Mouse (Mus musculus) ES-CJ7 (cell line): ENCODE data around the gene Spdye4b.
"Not testable (repeated sequence)": the region's sequence is repeated elsewhere in the genome, so short reads cannot be mapped to it uniquely, and the experiment has no call there.

Source experiments
- DNase-seq: peaks from one replicate; pipeline ENCODE4 v3.0.0; 2011; ENCODE audit warnings: low read depth, low spot score

The Spdye4b gene

DNA sequence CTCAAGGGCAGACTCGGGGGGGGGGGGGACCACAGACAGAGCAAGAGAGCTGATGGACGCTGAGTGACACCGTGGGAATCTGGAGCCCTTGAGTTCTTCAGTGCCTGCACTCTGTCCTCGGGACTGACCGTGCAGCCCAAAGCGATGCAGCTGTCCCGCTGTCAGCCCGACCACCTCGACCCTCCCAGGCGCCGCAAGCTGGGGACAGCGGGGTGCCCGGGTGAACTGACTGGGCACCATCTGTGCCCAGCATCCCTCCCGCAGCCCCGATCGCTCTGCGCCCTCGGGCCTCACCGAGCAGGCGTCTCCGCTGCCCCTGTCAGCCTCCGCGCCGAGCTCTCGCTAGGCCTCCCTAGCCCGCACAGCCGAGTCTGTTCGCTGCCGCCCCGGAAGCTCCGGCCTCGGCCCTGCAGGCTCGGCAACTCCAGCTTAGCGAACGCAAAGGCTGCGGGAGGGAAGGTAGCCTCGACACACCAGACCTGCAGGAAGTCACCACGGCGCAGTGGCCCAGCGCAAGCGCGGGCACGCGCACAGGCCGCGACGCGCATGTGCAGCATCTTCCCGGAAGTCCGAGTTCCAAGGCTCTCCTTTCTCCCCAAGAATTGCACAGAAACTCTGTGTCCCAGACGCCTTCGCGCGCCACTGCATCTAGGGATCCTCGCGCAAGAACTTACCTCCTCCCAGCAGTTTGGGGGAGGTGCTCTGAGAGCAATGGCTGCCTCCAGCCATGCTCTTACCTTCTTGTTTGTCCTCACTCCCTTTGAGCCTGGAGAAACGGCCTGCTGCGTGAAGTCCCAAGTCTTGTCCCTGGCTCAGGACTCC is at the start of gene Spdye4b, which contains the start of gene Rbak:
Gene Spdye4b (plus strand): TSS at position 763 of the 822 bp plus-strand sequence.
Gene Rbak (minus strand): TSS at position 521 of the 822 bp plus-strand sequence.
- peak; percentile 98 for DNase-seq

DNA sequence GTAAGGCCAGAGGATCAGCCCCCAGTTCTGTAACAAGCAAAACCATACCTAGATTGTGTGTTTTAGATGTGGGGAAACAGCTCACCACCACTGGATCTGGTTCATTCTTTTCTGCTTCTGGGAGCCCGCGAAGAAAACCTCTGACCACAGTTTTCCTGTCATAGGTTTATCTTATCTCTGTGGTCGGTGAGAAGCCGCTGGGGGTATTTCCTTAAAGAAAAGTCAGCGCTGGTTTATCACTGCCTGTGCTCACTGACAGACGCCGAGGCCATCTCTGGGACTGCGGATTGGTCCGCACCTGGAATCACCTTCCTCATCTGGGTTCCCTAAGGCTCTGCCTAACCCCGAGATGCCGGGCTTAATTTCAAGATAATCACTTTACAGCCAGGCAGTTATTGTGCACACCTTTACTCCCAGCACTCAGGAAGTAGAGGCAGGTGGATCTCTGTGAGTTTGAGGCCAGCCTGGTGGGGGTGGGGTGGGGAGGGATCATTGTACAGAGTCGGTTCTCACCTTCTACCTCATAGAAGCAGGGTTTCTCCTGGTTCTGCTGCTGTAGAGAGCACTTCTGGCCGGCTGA is 47.8 kb upstream of the Spdye4b start:
- no peak for DNase-seq

DNA sequence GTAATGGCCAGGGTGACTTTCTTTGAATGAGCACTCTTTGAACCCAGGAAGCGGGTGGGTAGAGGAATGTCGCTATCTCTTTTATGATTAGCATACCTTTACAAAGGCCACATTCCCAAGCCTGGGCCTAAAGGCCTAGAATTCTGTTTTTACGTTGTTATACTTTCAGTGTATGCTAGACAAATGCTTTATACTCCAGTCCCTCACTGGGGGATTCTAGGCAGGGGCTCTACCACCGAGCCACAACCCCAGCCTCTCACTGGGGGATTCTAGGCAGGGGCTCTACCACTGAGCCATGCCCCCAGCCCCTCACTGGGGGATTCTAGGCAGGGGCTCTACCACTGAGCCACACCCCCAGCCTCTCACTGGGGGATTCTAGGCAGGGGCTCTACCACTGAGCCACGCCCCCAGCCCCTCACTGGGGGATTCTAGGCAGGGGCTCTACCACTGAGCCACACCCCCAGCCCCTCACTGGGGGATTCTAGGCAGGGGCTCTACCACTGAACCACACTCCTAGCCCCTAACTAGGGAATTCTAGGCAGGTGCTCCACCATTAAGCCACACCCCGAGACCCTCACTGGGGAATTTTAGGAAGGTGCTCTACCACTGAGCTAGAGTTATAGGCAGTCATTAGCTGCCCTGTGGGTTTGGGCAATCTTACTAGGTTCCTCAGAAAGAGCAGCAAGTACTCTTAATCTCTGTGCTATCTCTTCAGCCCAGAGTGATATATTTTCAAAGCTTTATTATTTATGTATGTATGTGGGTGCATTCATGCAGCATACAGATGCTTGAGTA is 46.4 kb upstream of the Spdye4b start:
- DNase-seq: not testable (repeated sequence)

DNA sequence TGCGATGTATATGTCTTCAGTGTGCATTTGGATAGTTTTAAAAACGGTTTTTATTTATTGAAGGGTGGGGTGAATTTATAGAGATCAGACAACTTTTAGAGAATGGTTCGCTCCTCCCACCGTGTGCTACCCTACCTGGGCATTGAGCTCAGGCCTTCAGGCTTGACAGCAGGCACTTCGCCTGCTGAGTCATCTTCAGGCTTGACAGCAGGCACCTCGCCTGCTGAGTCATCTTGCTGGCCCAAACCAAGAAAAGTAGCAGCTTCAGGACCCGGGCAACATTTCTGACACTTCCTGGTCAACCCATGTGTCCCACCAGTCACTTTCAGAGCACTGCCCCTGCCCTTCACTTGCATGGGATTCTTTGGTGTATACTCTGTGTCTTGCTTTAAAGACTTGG is 45.8 kb upstream of the Spdye4b start:
- DNase-seq: no peak

DNA sequence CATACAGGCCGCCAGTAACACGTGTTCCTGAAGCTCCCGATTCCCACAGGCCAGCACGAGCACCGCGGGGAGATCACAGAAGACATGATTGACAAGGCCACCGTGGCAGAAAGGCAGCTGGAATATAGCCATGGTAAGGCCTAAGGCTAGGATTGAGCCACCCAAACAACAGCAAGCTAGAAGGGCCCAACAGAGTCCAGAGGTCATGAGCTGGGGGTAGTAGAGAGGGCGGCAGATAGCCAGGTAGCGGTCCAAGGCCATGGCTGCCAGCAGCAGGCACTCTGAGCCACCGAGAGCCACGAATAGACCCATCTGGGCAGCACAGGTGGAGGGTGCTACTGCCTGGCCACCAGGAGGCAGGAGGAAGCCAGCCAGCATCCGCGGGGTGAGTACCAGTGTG is 43.2 kb upstream of the Spdye4b start:
- no peak for DNase-seq

DNA sequence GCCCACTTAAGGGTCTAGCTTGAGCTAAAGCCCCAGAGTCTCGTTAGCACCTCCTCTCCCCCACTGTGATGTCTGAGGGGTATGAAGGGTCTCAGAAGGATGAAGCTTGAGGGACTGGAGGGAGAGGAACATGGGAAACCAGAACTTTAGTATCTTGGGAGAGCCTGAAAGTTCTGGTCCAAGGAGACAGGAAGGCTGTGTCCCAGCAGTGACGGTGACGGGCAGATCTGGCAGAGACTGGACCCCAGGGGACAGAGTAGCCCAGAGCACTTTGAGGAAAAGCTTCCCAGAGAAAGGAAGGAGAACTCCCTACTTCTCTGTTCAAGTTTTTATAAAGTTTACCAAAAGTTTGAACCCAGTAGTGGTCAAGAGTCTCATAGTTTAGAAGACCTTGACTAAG is 33.3 kb upstream of the Spdye4b start, which contains the start of gene Olfr718-ps1:
Gene Olfr718-ps1 (minus strand): TSS at position 101 of the 400 bp plus-strand sequence.
- no peak for DNase-seq

DNA sequence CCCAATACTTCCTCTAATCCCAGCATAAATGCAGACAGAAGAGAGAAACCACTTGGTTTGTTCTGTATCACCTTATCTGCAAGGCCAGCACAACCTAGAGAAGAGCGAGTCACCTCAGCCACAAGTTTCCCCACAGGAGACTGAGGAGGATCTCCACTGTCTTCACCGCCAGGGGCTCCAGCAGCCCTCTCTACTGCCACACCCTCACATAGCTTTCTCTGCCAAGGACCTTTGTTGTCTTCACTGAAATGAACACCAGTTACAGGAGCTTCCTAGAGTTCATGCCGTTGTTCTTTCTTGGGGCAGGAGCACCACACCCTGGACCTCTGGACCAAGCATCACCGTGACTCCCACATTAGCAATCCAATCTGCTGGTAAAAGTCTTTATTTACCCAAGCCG is 32.2 kb upstream of the Spdye4b start:
- DNase-seq: no peak

DNA sequence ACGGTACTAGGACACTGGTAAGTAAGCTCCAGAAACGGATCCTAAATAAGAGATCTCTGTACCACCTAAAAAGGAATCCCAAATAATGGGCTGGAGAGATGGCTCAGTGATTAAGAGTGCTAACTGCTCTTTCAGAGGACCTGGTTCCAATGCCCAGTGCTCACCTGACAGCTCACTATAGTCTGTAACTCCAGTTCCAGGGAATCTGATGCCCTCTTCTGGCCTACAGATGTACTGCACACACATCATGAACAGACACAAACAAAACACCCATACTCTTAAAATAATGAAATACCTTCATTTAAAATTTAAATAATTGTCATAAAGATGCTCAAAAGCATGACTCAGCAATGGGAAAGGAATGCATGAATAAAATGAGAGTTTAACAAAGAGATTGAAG is 31.3 kb upstream of the Spdye4b start:
- DNase-seq: peak; percentile 49

DNA sequence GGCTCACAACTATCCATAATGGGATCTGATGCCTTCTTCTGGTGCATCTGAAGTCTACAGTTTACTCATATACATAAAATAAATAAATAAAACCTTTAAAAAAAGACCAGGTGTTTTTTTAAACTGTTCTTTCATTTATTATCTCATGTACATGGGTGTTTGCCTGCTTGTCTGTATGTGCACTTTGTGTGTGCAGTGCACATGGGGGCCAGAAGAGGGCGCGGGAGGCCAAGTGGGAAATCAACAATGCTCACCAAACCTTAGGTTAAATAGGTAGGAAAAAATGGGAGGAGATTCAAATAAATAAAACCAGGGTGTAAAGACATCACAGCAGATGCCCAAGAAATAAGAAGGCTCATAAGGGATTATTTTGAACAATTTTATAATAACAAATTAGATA is 30.8 kb upstream of the Spdye4b start:
- DNase-seq: no peak

DNA sequence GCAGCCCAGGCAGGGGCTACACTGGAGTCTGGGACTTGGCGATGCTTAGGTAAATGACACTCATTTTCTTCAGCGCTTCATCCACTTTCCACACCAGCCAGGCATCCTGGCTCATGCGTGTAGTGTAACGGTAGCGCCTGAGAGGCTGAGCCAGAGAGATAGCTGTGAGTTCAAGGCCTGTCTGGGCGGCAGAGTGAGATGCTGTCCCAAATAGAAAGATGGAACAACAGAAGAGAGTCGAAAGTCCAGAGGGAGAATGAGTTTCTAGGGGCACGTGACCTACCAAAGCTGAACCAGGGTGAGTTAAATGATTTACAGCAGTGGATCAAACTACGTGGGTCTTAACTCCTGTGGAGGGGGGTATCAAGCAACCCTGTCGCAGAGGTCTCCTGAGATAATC is 27.1 kb upstream of the Spdye4b start:
- no peak for DNase-seq

DNA sequence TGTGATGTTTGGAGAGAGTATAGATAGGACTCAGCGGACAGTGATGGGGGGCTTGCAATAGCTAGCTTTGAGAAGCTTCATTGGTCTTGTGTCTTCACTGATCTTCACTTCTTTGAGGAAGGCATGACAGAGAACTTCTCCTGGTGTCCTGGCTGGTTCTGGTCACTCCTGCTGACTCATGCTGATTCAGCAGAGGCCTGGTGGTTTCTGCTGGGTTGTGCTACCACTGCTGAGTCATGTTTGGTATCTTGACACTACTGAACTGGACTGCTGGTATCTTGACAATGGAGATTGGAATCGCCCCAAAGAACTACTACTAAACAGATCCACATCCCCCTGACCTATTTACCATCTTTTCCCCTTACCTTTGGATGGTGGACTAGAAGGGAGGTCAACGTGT is 25.3 kb upstream of the Spdye4b start:
- no peak for DNase-seq

DNA sequence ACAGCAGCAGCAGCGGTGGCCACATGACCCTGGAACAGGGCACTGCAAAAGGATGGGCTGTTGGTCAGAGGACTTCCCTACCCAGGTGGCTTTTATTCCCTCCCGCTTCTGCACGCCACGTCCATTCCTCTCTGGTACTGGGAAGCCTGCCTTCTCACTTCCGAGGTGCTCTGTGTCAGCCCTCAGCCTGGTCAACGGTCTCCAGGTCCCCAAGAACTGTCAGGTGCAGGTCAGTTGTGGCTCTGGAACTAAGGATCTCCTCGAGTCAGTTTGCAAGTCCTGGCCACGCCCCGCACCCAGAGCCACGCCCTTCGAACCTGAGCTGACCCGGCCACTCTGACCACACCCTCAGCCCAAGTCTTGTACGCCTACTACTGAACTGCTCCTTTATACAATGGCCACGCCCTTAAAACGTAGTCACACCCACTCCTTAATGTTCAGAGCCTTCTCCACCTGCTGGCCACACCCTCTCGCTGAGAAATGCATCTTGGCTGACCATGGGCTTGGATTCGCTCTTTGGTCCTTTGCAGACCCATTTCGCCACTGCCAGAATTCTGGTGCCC is 15.2 kb upstream of the Spdye4b start:
- peak; percentile 90 for DNase-seq

DNA sequence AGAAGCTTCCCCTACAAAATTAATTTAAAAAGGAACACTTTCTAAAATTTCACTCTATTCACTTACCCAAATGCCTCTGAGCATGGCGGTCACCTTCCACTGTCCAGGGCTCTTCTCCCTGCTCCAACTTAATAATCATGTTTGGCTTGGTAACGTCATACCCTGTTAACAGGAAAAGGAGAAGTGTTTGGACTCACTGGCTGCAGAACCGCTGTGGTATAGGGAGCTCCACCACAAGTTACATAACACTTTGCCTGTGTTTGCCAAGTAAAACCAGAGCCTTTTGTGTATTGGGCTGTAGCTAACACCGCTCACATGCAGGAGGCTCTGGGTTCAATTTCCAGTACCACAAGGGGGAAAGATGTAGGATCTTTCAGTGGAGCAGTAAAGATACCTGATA is 4.8 kb upstream of the Spdye4b start:
- DNase-seq: no peak

DNA sequence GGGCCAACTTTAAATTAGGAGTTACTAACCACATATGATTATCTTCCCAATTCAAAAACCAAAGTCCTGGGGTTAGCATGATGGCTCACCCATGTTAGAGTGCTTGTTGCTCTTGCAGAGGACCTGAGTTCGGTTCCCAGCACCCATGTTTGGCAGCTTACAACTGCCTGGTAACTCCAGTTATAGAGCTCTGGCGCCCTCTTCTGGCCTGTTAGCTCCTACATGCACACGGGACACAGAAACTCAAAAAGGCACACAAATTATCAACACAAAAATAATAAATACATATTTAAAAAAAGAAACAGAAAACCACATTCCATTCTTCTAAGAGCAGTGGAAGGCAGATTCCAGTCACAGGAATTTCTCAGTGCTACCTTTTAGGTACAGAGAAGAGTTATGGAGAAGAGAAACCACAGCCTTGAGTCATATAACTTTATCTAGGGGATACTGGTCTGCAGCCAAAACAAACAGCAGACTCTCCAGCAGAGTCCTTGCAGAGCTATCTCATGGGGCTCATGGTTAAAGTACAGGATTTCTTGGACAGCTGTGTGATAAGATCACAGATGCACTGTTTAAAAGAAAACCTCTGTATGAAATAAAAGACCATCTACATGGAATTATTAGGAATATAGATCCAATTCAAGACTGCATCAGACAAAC is 3.1 kb upstream of the Spdye4b start:
- peak; percentile 37 for DNase-seq

DNA sequence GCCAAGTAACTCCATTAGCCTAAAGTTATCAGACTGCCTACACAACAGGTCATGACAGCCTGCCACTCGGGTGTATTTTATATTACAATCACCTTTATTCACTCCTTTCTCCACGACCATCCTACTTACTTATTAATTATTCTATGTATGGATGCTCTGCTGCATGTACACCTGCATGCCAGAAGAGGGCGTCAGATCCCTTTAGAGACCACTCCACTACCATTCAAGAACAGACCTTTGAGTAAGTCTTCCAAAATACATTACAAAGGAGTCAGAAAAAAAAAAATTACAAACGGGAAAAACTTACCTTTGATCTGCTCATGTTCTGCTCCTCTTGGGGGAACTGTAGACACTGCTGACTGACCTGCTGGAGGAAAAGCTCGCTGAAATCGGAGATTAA is 1.6 kb upstream of the Spdye4b start:
- peak; percentile 55 for DNase-seq

DNA sequence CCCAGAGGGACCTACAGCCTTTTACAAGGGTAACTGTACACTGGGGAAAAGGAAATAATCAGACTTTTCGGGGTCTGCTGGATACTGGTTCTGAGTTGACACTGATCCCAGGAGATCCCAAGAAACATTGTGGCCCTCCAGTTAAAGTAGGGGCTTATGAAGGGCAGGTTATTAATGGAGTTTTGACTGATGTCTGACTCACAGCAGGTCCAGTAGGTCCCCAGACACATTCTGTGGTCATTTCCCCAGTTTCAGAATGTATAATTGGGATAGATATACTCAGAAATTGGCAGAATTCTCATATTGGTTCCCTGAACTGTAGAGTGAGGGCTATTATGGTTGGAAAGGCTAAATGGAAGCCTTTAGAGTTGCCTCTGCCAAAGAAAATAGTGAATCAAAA is 7.2 kb downstream of the Spdye4b start:
- DNase-seq: not testable (repeated sequence)

DNA sequence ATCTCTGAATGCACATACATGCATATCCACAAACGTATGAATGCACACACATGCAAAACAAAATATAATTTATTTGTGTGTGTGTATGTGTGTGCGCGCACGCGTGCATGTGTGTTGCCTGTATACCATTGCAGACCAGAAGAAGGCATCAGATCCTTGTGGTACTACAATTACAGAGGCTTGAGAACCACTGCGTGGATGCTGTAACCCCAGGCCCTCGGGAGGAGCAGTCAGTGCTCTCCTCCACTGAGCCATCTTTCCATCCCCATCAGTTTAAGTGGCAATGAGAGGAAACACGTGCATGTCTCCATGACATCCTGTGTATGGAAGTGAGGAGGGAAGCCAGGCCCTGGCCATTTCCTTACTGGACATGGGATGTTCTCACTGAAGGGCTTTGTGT is 12.0 kb downstream of the Spdye4b start:
- no peak for DNase-seq

DNA sequence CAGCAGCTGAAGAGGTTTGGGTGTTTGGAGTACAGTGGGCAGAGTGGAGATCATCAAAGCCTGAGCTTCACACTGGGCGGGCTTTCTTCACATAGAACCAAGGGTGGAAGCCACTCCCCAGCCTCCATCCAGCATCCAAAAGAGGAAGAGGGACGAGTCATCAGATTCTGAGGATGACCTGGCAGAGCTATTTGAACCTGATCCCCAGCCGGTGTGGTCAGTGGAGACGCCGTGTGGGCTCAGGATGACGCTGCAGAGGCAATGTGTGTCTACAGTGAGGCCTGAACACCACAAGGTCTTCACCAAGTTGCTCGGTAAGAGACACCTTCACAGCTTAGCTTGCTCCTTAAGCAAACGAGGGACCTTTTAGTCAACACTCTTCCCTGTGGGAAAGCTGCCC is 13.9 kb downstream of the Spdye4b start:
- not testable (repeated sequence) for DNase-seq

DNA sequence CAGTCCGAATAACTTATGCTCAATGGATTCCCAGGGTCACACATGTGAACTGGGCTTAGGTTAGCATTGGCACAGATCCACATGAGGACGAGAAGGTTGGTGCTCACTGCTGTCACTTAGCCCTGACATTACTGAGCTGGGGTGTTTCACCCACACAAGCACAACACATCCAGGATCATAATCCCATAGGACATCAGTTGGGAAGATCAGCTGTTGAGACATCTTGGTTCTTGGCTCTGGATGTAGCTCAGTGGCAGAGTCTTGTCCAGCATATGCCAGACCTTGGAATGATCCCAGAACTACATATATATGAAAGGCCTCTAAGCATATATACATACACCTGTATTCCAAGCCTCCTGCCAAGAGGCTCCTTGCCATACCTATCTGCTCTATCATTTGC is 14.3 kb downstream of the Spdye4b start:
- no peak for DNase-seq

DNA sequence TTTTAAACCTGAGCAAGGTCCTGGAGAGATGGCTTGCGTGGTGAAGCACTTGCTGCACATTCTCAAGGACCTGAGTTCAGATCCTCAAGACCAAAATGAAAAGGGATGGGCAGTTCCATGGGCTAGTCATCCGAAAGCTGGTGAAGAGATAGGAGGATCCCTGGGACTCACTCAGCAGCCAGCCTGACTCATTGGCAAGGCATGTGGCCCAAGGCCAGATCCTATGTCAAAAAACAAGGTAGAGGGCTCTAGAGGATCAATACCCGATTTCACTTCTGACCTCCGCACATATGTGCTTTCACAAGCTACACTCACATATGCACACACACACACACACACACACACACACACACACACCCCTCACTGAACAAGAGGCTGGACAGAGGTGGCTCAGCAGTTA is 15.7 kb downstream of the Spdye4b start:
- no peak for DNase-seq

DNA sequence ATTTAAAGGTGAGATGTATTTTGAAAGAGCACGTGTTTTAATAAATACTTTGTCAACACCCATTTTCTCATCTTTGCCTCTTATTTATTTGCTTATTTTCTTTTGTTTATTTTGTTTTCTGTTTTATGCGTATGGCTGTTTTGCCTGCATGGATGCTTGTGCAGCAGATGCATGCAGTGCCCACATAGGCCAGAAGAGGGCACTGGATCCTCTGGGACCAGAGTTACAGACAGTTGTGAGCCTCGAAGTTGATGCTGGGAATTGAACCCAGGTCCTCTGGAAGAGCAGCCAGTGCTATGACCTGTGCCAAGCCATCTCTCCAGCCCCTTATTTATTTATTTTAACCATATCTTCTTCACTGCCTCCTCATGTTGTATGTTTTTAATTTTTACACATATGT is 24.2 kb downstream of the Spdye4b start:
- peak; percentile 27 for DNase-seq

DNA sequence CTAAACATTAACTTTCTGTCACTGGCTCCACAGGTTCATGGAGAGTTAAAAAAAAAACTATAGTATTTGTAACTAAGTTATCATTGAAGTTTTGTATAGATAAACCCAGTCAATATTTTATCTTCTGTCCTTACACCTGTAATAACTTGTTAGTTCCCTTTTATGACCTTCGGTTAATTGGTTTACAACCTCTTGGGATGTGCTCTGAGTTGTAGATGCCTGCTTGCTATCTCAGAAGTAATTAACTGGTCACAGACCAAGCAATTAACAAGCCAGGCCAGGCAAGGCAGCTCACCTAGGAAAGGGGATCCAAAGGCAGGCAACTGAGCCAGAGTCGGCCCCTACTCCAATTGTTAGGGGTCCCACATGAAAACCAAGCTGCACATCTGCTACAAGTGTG is 33.0 kb downstream of the Spdye4b start:
- DNase-seq: no peak
